Mouse (Mus musculus): ENCODE measurements at regions not wholly inside any gene's neighbourhood (a gene's known extent, or its start where the extent isn't known, plus 50 kb on each side); places are given as distances from the start of the nearest gene placed in this dataset.

- Histone ChIP-seq H3K4me2 (replicated peaks; ENCODE audit: low read depth, low read length, severe bottlenecking) (no peak overlapping the region), H3K36me3 (ENCODE audit: control insufficient read depth, insufficient read depth, low read length) (no peaks in the 10 kb centered on the region), H3K4me1 (ENCODE audit: control insufficient read depth, insufficient read depth, low read length) (no peaks in the 10 kb centered on the region), H3K9ac (ENCODE audit: low read depth, low read length, severe bottlenecking) (no peak overlapping the region), H3K27ac (replicated peaks; ENCODE audit: low read depth, low read length) (no peak overlapping the region), H3K4me3 (replicated peaks; ENCODE audit: low read length) (no peak overlapping the region), H3K9me3 (ENCODE audit: control insufficient read depth, low read length) (no peaks in the 10 kb centered on the region), H3K27me3 (ENCODE audit: control insufficient read depth, insufficient read depth, low read length) (no peaks in the 10 kb centered on the region)
- 74% methylated on average over 1 of the region's 1 CpGs for WGBS
- no peak for DNase-seq (ENCODE audit: low spot score)
- no peak for ATAC-seq (ENCODE audit: low FRiP score, low read depth)
- TF ChIP-seq POLR2A (IDR thresholded peaks at IDR 0.05; ENCODE audit: borderline replicate concordance, extremely low read depth, insufficient read depth, insufficient read length), result no peak
Measured at GRCm38 (mm10) chr3:159736070-159736469, 103.4 kb upstream of the Wls start.

DNA sequence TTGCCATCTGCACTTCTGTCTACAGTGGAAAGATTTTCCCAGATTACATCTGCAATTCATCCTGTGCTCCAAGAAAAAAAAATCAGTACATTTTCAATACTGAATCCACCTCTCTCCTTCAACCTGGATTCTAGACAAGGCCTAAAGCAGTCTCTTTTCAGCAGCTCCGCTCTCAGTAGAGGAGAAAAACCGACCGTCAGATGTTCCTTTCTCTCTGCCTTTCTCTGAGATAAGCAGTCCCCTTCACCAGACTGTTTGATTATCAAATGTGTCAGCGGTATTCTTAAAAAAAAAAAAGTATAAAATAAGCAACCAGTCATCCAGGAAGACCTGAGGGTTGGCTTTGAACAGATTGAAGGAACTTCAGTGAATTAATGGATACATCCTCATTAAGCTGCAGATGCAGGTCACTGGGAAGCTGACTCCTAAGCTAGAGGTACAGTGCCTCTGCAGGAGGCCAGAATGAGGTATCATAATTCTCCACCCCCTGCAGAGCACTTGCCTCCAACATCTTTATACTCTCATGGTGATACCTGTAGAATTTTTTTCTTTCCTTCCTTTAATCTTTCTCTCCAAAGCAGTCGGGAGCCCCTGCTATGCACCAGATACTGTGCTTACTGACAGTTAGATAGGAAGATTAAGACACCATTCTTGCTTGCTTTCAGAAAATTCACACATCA lies 98.7 kb upstream of the Wls start:
- ATAC-seq (ENCODE audit: low FRiP score, low read depth), result no peak
- WGBS, result 73% methylated on average over 5 of the region's 5 CpGs

GRCm38 (mm10) chr3:159741816-159742215 lies 97.7 kb upstream of the Wls start:
- Histone ChIP-seq H3K9ac (ENCODE audit: low read depth, low read length, severe bottlenecking) (no peak overlapping the region), H3K4me2 (replicated peaks; ENCODE audit: low read depth, low read length, severe bottlenecking) (no peak overlapping the region), H3K27ac (replicated peaks; ENCODE audit: low read depth, low read length) (no peak overlapping the region), H3K36me3 (ENCODE audit: control insufficient read depth, insufficient read depth, low read length) (no peaks in the 10 kb centered on the region), H3K9me3 (ENCODE audit: control insufficient read depth, low read length) (no peaks in the 10 kb centered on the region), H3K4me1 (ENCODE audit: control insufficient read depth, insufficient read depth, low read length) (no peaks in the 10 kb centered on the region), H3K27me3 (ENCODE audit: control insufficient read depth, insufficient read depth, low read length) (no peaks in the 10 kb centered on the region), H3K4me3 (replicated peaks; ENCODE audit: low read length) (no peak overlapping the region)
- TF ChIP-seq POLR2A (IDR thresholded peaks at IDR 0.05; ENCODE audit: borderline replicate concordance, extremely low read depth, insufficient read depth, insufficient read length), result no peak
- no peak for DNase-seq (ENCODE audit: low spot score)
- ATAC-seq (ENCODE audit: low FRiP score, low read depth), result no peak

More for the DNA sequence above, 98.7 kb upstream of the Wls start:
- H3K4me3 ChIP-seq (replicated peaks; ENCODE audit: low read length), result no peak overlapping the region
- H3K27me3 ChIP-seq (ENCODE audit: control insufficient read depth, insufficient read depth, low read length), result no peaks in the 10 kb centered on the region
- no peak overlapping the region for H3K27ac ChIP-seq (replicated peaks; ENCODE audit: low read depth, low read length)
- no peaks in the 10 kb centered on the region for H3K9me3 ChIP-seq (ENCODE audit: control insufficient read depth, low read length)
- no peak for TF ChIP-seq POLR2A (IDR thresholded peaks at IDR 0.05; ENCODE audit: borderline replicate concordance, extremely low read depth, insufficient read depth, insufficient read length)
- H3K9ac ChIP-seq (ENCODE audit: low read depth, low read length, severe bottlenecking), result no peak overlapping the region
- no peaks in the 10 kb centered on the region for H3K36me3 ChIP-seq (ENCODE audit: control insufficient read depth, insufficient read depth, low read length)
- no peak for DNase-seq (ENCODE audit: low spot score)
- H3K4me2 ChIP-seq (replicated peaks; ENCODE audit: low read depth, low read length, severe bottlenecking), result no peak overlapping the region
- H3K4me1 ChIP-seq (ENCODE audit: control insufficient read depth, insufficient read depth, low read length), result no peaks in the 10 kb centered on the region

DNA sequence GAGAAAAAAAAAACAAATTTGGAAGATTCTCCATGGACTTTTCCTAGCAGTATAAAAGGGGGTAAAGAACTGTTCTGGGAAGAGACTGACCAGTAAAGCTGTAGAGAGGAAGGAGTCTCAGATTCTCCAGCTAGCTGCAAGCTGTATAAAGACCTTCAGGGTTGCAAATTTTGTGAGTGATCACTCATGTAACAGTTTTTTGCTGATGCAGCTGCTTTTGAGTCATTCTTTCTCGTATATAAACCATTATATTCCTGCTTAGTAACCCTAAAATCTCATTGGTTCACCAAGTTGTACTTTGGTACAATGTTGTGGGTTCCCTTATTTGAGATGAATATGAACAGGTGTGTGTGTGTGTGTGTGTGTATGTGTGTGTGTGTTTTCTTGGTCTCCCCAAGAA lies 79.7 kb upstream of the Wls start:
- TF ChIP-seq POLR2A (IDR thresholded peaks at IDR 0.05; ENCODE audit: borderline replicate concordance, extremely low read depth, insufficient read depth, insufficient read length), result no peak
- H3K36me3 ChIP-seq (ENCODE audit: control insufficient read depth, insufficient read depth, low read length), result no peaks in the 10 kb centered on the region
- 67% methylated on average over 1 of the region's 1 CpGs for WGBS
- H3K4me3 ChIP-seq (replicated peaks; ENCODE audit: low read length), result no peak overlapping the region
- H3K4me1 ChIP-seq (ENCODE audit: control insufficient read depth, insufficient read depth, low read length), result no peaks in the 10 kb centered on the region
- no peaks in the 10 kb centered on the region for H3K27me3 ChIP-seq (ENCODE audit: control insufficient read depth, insufficient read depth, low read length)
- no peak overlapping the region for H3K4me2 ChIP-seq (replicated peaks; ENCODE audit: low read depth, low read length, severe bottlenecking)
- DNase-seq (ENCODE audit: low spot score), result no peak
- no peaks in the 10 kb centered on the region for H3K9me3 ChIP-seq (ENCODE audit: control insufficient read depth, low read length)
- no peak overlapping the region for H3K9ac ChIP-seq (ENCODE audit: low read depth, low read length, severe bottlenecking)
- no peak for ATAC-seq (ENCODE audit: low FRiP score, low read depth)
- no peak overlapping the region for H3K27ac ChIP-seq (replicated peaks; ENCODE audit: low read depth, low read length)

DNA sequence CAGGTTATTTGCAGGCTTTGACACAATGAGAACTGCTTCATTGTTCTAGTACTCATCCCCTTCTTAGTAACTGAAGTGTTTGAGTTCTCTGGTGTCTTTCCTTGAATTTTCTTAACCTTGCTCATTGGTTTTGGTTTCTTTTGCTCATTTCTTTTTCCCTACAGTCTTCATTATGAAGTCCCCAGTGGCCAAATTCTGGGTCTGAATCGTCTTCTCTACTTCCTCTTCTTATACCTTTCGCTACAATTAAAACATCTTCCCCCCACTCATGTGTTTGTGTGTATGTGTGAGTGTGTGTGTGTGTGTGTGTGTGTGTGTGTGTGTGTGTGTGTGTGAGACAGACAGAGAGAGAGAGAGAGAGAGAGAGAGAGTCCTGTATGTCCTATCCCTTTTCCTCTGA lies 79.2 kb upstream of the Wls start:
- DNase-seq (ENCODE audit: low spot score) (no peak), ATAC-seq (ENCODE audit: low FRiP score, low read depth) (no peak)
- no peak overlapping the region for H3K4me3 ChIP-seq (replicated peaks; ENCODE audit: low read length)
- no peaks in the 10 kb centered on the region for H3K9me3 ChIP-seq (ENCODE audit: control insufficient read depth, low read length)
- no peak overlapping the region for H3K4me2 ChIP-seq (replicated peaks; ENCODE audit: low read depth, low read length, severe bottlenecking)
- no peaks in the 10 kb centered on the region for H3K36me3 ChIP-seq (ENCODE audit: control insufficient read depth, insufficient read depth, low read length)
- no peaks in the 10 kb centered on the region for H3K4me1 ChIP-seq (ENCODE audit: control insufficient read depth, insufficient read depth, low read length)
- TF ChIP-seq POLR2A (IDR thresholded peaks at IDR 0.05; ENCODE audit: borderline replicate concordance, extremely low read depth, insufficient read depth, insufficient read length), result no peak
- no peaks in the 10 kb centered on the region for H3K27me3 ChIP-seq (ENCODE audit: control insufficient read depth, insufficient read depth, low read length)
- WGBS, result 80% methylated on average over 2 of the region's 2 CpGs
- H3K9ac ChIP-seq (ENCODE audit: low read depth, low read length, severe bottlenecking), result no peak overlapping the region
- H3K27ac ChIP-seq (replicated peaks; ENCODE audit: low read depth, low read length), result no peak overlapping the region

- Histone ChIP-seq H3K4me2 (replicated peaks; ENCODE audit: low read depth, low read length, severe bottlenecking) (no peak overlapping the region), H3K4me3 (replicated peaks; ENCODE audit: low read length) (no peak overlapping the region), H3K36me3 (ENCODE audit: control insufficient read depth, insufficient read depth, low read length) (no peaks in the 10 kb centered on the region), H3K9me3 (ENCODE audit: control insufficient read depth, low read length) (no peaks in the 10 kb centered on the region), H3K4me1 (ENCODE audit: control insufficient read depth, insufficient read depth, low read length) (no peaks in the 10 kb centered on the region), H3K27me3 (ENCODE audit: control insufficient read depth, insufficient read depth, low read length) (no peaks in the 10 kb centered on the region), H3K27ac (replicated peaks; ENCODE audit: low read depth, low read length) (no peak overlapping the region), H3K9ac (ENCODE audit: low read depth, low read length, severe bottlenecking) (no peak overlapping the region)
- no peak for DNase-seq (ENCODE audit: low spot score)
- ATAC-seq (ENCODE audit: low FRiP score, low read depth), result no peak
- 90% methylated on average over 2 of the region's 2 CpGs for WGBS
- no peak for TF ChIP-seq POLR2A (IDR thresholded peaks at IDR 0.05; ENCODE audit: borderline replicate concordance, extremely low read depth, insufficient read depth, insufficient read length)
Measured at GRCm38 (mm10) chr3:159760949-159761348, 78.5 kb upstream of the Wls start.
